20 mouse cellular contexts compared by ENCODE assay signal in genomic region chr2:101490207-101490606, GRCm38 (mm10).
DNase-seq lines count a peak whose midpoint lies in the region; ATAC-seq and TF ChIP-seq lines count a peak whose summit lies in the region.
"Had no signal": no experiment of that assay in that cellular context is flagged by ENCODE, and none has a peak within 500 bp of the region (broad histone marks: within the 10 kb centered on the region; RNA-seq: fewer than 3 reads in every experiment).

No protein-coding gene starts in this region.

- no peak overlapping the region for H3K4me3 ChIP-seq in kidney, adult 2 months (ENCODE audit: insufficient read depth, low read depth, low read length)
- H3K4me3 ChIP-seq in kidney, embryonic 14.5 days (ENCODE audit: low read length), result no peak overlapping the region
- H3K4me3 ChIP-seq: embryonic facial prominence, embryonic 13.5 days; forebrain, embryonic 15.5 days; lung, embryonic 15.5 days; midbrain, embryonic 10.5 days had no signal

- TF ChIP-seq POLR2A in kidney, adult 2 months (IDR thresholded peaks at IDR 0.05; ENCODE audit: low read depth, low read length), result no peak

- H3K4me1 ChIP-seq in kidney, adult 2 months (ENCODE audit: control insufficient read depth, insufficient read depth, low read length), result no peaks in the 10 kb centered on the region
- no peaks in the 10 kb centered on the region for H3K4me1 ChIP-seq in kidney, embryonic 14.5 days (ENCODE audit: control insufficient read depth, insufficient read depth, low read length)
- H3K4me1 ChIP-seq: embryonic facial prominence, embryonic 13.5 days; forebrain, embryonic 15.5 days; lung, embryonic 15.5 days; midbrain, embryonic 10.5 days had no signal

- ATAC-seq in kidney, embryonic 14.5 days (ENCODE audit: low FRiP score, low TSS enrichment), result no peak
- ATAC-seq: forebrain, embryonic 15.5 days; hindbrain, postnatal 0 days had no signal

- no peaks in the 10 kb centered on the region for H3K9me3 ChIP-seq in kidney, embryonic 14.5 days (ENCODE audit: control insufficient read depth, low read length)
- H3K9me3 ChIP-seq: embryonic facial prominence, embryonic 13.5 days; forebrain, embryonic 15.5 days; G1E; lung, embryonic 15.5 days; midbrain, embryonic 10.5 days had no signal

- no peak overlapping the region for H3K4me2 ChIP-seq in kidney, embryonic 14.5 days (replicated peaks; ENCODE audit: low read depth, low read length)
- H3K4me2 ChIP-seq: embryonic facial prominence, embryonic 13.5 days; forebrain, embryonic 15.5 days; lung, embryonic 15.5 days had no signal

- no peaks in the 10 kb centered on the region for H3K36me3 ChIP-seq in kidney, adult 2 months (ENCODE audit: control insufficient read depth, insufficient read depth, low read length)
- H3K36me3 ChIP-seq in kidney, embryonic 14.5 days (ENCODE audit: control insufficient read depth, insufficient read depth, low read length), result no peaks in the 10 kb centered on the region
- H3K36me3 ChIP-seq: embryonic facial prominence, embryonic 13.5 days; forebrain, embryonic 15.5 days; G1E; lung, embryonic 15.5 days; midbrain, embryonic 10.5 days had no signal

- 69% methylated on average over 2 of the region's 2 CpGs for WGBS in kidney, adult 2 months
- 87% methylated on average over 2 of the region's 2 CpGs for whole genome bisulfite sequencing in kidney, embryonic 14.5 days

- no peaks in the 10 kb centered on the region for H3K27me3 ChIP-seq in kidney, adult 2 months (replicated peaks; ENCODE audit: control insufficient read depth, insufficient read depth, low read length)
- H3K27me3 ChIP-seq in kidney, embryonic 14.5 days (ENCODE audit: control insufficient read depth, insufficient read depth, low read length), result no peaks in the 10 kb centered on the region
- H3K27me3 ChIP-seq: embryonic facial prominence, embryonic 13.5 days; forebrain, embryonic 15.5 days; lung, embryonic 15.5 days had no signal

- no peak overlapping the region for H3K27ac ChIP-seq in kidney, adult 2 months (ENCODE audit: insufficient read depth, low read depth, low read length)
- H3K27ac ChIP-seq in kidney, embryonic 14.5 days (ENCODE audit: low read depth, low read length), result no peak overlapping the region
- H3K27ac ChIP-seq: embryonic facial prominence, embryonic 13.5 days; forebrain, embryonic 15.5 days; hindbrain, postnatal 0 days; kidney, postnatal 0 days; liver, embryonic 14.5 days; lung, embryonic 15.5 days; macrophage; midbrain, embryonic 10.5 days had no signal

- DNase-seq in kidney, adult 2 months, result peak; percentile 34
- peak; percentile 27 for DNase-seq in Muller cell, postnatal 12 days (ENCODE audit: inconsistent ontology term)
- peak; percentile 40 for DNase-seq in adrenal gland, postnatal 25 days
- peak; percentile 9 to 27 for DNase-seq in kidney, postnatal 36 days
- no peak for DNase-seq in natural killer cell, adult 2 months (ENCODE audit: low spot score in 2 of 2)
- no peak for DNase-seq in layer of hippocampus, adult 18-20 months (ENCODE audit: low spot score in 2 of 2)
- no peak for DNase-seq in heart, adult 18-20 months
- DNase-seq: cerebellum, postnatal 10 days; gastrocnemius, postnatal 14 days; retina, postnatal 1 day had no signal

- no peak overlapping the region for H3K9ac ChIP-seq in kidney, embryonic 14.5 days (ENCODE audit: low read depth, low read length)
- H3K9ac ChIP-seq: embryonic facial prominence, embryonic 13.5 days; forebrain, embryonic 15.5 days; liver, embryonic 14.5 days; lung, embryonic 15.5 days had no signal

- no peak for TF ChIP-seq CTCF in kidney, adult 2 months (conservative IDR thresholded peaks at IDR 0.05; ENCODE audit: insufficient read depth, insufficient read length, low read depth, low read length)

Comparison
In these comparisons a context has a peak if more than half of its experiments do, and no peak if none do; other contexts are left out.
1. DNase-seq: peak in kidney, adult 2 months (single experiment), Muller cell, postnatal 12 days (single experiment), adrenal gland, postnatal 25 days (single experiment) and kidney, postnatal 36 days (2 of 2); none in natural killer cell, adult 2 months (0 of 2), layer of hippocampus, adult 18-20 months (0 of 2) and heart, adult 18-20 months (0 of 2).